Mouse (Mus musculus): ENCODE data around the gene Spata20.

The Spata20 gene

DNA sequence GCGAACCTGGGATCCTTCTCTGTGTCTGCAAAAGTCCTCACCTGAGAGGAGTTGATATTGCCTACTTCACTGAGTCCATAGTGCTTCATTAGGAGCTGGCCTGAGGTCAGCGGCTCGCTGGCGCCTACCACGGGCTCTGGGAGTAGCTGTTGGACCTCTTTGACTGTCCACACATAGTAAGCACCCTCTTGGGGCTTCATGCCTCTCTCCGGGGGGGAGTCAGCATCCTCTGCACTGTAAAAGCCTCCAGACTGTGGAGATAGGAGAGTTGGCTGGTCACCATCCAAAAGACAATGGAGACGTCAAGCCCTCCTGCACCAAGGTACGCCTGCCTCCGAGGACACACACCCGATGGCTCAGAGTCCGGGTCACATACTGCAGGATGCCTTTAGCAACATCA lies 3.2 kb downstream of the Spata20 start:
- no peak for DNase-seq (ENCODE audit: low spot score)

DNA sequence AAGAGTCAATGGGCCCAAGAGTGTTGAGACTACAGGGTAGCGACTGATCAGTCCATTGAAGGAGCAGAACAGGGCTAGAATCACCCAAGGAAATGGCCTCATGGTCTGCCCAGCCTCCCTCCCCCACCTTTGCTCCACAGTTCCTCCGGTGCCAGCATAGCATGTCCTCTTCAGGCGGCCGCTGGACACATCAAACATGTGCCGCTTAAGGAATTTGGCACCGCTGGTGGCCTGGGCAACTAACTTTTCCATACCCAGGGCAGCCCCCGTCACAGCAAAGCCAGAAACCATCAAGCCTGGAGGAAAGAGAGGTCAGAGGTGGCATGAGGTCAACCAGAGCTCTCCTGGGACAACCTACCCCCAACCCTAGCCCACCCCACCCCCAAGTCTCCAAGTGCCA lies 4.0 kb downstream of the Spata20 start:
- DNase-seq (ENCODE audit: low spot score) = no peak

DNA sequence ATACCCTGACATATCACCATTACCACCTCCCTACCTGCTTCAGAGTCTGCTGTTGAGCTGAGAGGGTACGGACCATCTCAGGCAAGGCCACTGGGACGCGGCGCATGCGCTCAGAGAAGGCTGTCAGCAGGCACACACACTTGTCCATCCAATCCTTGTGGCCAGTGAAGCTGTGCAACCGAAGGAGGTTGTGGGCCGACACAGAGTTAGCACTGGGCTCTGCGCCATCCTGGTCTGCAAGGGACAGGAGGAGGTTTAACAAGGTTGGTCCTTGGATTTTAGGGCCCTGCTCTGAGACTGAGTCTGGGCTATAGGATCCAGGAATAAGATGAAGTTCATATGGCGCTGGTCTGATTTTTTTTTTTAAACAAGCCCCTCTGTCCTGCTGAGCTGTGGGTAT lies 5.6 kb downstream of the Spata20 start:
- no peak for DNase-seq (ENCODE audit: low spot score)

DNA sequence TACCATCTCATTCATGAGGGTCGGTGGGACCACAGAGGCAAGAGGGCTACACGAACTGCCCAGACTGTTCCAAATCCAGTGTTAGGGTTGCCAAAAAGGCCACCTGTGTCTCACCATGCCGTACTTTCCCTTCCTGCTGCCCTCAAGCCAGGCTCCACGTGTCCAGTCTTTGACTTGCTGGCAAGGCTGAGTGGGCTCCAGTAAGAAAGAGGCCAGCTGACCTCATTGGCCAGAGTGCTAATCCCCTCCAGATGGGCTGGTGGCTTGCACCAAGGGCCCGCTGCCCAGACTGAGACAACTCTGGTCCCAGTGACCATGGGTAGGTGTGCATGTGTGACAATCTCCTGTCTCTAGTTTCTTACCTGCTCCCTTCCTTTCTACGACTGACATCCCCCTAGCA lies 8.3 kb downstream of the Spata20 start:
- DNase-seq (ENCODE audit: low spot score) = no peak

DNA sequence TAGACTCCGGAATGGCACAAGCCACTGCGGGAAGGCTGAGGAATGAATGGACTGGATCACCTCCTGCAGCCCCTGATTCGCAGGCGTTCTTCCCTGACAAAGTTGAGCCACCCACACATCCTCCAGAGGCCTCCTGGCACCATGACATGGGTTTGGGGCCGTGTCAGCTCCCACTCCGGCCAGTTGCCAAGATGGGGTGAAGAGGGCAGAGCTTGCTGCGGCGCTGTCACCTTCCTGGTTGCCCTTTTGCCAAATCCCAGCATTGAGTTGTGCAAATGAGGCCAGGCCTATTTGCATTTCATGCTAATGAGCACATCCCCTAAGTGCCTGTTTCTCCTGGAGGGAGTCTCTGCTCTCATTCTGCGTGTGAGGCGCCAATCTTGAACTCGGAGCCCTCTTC lies 10.3 kb downstream of the Spata20 start:
- no peak for DNase-seq (ENCODE audit: low spot score)

DNA sequence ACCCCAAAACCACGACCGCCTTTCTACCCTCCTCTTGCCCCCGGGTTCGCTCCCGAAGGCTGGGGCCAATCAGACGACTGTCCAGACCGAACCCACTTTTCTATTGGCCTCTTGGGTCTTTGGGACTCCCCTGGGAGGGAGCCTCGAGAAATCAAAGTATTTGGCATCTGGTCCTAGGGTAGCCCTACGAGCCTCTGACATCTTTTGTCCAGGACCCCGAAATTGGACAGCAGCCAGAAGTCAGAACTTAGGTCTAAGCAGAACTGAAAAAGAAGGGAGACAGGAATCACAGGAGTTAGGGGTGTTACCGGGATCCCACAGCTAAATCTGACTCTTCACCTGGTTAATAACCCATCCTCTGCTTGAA lies 11.5 kb downstream of the Spata20 start:
- DNase-seq (ENCODE audit: low spot score) = no peak

DNA sequence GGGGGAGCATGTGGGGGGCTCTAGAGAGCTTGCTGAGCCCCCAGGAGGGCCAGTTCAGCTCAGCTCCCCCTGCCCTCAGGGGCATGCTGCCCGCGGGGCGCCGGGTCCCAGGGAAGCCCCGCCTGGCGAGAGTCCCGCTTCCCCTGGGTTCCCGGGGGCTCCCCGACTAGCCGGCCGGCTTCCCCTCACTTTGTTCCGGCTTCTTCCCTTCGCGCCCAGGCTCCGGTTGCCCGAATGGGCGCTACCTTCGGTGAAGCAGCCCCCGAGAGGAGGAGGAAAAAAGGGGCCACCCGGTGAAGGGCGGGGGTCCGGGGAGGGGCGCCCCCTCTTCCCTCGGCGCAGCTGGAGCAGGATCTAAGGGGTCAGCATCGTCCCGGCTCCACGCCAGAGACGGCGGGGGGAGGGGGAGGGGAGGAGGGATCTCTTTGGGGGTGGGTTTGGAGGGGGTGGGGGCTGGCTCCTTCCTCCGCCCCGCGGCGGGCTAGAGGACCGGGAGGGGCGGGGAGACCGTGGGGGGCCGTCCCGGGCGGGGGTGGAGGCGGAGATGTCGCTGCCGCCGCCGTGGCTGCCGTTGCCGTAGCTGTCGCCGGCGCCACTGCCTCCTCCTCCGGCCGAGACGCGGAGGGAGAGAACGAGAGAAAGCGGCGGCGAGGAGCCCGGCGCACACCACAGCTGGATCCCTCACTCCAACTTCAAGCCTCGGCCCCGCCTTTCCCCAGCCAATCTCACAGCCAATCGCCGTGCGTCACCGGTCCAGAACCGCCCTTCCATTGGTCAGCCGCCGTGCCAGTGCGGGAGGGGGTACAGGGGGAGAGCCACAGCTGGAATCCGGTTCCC lies 12.1 kb downstream of the Spata20 start, which contains the start of gene Cacna1g:
Gene Cacna1g (minus strand): TSS at position 492 of the 837 bp plus-strand sequence.
- DNase-seq (ENCODE audit: low spot score) = peak; percentile 48

DNA sequence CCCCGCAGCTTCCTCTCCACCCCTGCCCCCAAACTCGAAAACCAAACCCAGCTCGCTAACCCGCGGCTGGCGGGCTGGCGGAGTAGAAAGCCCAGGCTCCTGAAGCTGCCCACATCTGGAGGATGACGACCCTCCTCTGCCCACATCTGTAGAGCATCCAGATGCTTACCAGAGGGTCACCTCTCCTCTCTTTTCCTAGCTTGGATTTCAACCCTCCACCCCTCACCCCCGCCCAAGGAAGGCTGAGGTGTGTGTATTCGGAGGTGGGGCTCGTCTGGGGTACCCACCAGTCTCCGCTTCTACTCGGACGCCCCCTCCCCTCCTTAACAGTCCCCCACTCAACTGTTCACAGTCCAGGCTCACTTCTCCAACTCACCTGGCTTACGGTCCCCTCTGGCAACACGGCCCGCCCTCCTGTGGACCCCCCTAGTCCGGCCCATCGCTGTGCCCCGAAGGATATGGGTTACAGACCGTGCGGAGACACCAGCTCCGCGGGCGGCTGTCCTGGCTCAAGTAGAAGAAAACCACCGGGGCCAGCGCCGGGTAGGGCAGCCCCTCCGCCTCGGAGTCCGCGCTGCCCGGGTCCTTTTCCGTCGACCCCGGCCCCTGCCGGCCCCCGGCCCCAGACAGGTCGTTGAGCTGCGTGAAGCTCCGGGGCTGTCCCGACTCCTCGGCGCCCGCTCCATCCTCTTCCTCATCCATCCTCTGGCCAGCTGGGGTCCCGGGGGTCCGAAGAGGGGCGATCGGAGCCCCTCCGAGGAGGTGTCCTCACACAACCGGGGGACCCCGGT lies 12.9 kb downstream of the Spata20 start:
- no peak for DNase-seq (ENCODE audit: low spot score)

DNA sequence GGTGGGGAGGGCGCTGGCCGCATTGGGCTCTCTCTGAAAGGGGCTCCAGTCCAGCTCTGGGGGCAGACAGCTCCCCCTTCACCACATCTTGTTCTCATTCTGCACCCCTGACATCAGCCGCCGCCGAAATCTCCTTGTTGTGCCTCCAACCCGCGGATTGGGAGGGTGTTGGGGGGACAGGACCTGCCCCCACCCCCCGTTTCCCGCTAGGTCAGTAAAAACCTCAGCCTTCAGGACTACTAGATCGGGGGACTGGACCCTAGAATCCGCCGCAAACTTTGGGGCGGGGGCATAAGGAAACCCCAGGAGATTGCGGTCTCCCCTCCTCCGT lies 13.4 kb downstream of the Spata20 start:
- DNase-seq (ENCODE audit: low spot score) = no peak

DNA sequence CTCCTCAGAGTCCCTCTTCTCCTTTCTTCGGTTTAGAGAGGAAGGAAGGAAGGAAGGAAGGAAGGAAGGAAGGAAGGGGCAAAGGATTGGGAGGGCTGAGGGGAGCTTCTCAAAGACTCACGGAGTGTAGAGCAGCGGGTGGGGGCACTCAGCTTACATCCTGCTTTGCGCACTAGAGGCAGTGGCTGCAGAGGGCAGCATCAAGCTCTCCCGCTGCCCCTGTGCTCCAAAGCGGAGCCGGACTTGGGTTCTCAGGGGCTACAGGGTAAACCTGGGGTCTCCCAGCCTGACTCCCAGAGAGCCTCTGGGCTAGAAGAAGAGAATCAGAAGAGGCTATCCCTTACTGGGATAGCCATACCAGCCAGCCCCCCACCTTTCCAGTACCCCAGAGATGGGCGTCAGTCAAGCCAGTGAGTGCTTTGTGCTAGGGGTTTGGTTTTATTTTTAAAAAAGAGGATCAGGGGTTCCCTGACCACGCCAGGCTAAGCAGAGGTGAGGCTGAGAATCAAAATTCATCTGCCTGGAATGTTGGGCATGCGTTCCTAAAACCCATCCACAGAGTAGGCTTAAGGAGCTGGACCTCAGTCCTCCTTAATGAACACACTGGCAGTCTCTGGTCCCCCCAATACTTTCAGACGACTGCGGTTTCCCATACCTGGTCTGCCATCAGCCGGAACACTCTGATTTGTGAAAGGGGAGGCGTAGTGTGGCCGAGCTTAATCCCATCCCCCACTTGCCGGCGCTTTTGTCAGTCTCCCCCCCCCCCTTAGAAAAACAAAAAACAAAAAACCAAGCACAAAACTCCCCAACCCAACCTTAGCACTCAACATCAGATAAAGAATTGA lies 14.0 kb downstream of the Spata20 start:
- no peak for DNase-seq (ENCODE audit: low spot score)

DNA sequence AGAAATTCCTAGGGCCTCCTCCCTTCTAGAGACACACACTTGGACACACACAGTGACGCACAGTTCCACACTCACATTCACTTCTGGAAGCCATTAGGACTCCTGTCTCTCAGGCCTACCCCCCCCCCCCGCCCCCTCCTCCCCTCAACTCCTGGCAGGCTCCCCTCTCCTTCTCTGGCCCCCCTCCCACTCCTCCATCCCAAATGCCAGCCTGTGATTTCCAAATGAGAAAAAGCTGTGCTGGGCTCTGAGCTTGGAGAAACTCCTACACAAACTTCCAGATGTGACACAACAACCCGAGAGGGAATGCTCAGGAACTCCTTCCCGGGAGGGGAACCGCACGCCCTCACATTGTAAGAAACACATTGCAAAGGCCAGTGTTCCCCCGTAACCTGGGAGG lies 15.6 kb downstream of the Spata20 start:
- DNase-seq (ENCODE audit: low spot score) = no peak

DNA sequence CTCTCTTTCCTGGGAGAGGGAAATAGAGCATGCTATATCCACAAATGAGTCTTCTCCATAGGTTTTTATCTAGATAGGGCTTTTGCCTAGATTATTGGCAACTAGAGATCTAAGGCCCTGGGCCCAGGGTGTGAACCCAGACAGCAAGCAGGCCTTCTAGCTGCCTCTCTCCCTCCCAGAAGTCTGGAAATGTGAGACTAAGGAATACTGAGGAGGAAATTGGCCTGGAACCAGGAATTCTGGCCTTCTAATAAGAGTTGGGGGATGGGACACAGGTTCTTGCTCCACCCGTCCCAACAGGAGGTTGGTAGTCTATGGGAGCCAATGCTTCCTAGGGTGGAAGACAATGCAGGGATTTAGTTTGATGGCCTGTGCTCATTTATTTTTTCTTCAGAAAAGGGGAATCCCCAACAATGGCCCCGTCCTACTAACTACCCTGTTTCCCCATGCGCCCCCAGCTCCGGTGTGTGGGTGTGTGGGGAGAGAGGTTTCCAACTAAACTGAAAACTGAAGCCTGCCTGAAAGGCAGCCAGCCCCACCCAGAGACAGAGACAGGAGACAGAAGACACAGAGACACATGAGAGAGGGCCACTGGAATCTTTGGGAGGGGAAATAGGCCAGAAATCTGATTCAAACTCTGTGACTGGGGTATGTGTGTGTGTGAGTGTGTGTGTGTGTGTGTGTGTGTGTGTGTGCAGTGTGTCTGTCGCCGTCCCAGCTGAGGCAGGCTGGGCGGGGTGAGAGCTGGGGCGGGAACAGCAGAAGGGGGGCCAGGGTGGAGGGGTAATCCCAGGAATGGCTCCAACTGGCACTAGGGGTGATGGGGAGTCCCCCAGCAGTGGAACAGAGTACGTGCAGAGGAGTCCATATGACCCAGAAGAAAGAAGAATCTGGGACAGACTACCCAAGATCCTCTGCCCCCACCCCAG lies 16.6 kb downstream of the Spata20 start:
- DNase-seq (ENCODE audit: low spot score) = no peak

DNA sequence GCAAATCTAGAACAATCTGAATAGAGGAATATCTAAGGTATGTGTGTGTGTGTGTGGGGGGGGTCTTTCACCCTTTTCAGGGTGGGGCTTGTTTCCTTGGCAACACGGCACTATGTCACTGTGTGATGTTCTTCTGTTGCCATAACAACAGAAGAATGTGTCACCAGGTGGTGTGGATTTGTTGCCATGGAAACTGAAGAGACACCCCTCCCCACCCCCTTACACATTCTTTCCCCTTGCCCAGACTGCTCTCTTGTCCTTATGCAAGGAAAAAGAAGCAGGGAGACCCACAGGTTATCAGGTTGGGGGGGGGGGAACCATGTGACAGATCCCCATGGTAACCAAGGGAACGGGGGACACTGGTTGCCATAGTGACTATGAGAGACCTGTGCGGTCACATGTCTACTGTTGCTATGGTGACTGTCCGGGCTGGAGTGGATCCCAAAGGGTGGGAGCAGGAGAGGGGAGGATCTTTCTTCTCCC lies 17.4 kb downstream of the Spata20 start:
- no peak for DNase-seq (ENCODE audit: low spot score)

DNA sequence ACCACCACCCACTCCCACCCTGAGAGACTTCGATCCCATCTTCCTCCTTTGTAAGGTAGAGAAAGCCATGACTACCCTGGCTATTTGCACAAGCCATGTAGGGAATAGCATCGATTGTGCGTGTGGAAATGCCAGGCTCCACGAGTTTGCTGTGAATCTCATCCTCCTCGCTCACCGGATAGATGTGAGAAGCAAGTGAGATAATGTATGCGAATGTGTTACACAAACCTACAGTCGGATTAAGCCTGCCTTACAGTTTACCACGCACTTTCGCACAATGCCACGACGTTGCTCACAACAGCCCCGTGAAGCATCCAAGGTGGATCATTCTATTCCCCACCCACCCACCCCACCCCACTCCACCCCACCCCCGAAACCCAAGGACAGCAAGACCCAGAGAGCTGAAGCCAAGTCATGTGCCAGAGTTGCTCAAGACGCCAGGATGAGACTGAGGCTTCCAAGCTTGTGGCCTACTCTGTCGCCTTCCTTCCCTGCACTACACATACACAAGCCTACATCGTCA lies 19.6 kb downstream of the Spata20 start:
- DNase-seq (ENCODE audit: low spot score) = no peak

DNA sequence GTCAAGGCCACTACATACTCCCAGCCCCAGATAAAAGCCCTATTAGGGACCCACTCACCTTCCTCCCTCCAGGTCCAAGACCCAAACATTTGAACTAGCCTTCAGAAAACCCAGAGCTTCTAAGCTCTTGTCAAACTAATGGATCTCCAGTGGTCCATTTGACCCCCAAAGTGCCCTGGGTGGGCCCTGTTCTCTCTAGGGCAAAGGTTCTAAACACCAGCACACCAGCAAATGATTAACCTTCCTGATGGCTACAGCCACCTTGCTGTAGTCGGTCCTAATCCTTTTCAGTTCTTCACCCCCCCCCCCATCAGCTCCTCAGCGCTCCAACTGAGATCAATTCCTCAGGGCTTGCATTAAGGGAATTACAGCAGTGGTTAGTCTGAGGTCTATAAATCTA lies 21.8 kb downstream of the Spata20 start:
- DNase-seq (ENCODE audit: low spot score) = no peak

DNA sequence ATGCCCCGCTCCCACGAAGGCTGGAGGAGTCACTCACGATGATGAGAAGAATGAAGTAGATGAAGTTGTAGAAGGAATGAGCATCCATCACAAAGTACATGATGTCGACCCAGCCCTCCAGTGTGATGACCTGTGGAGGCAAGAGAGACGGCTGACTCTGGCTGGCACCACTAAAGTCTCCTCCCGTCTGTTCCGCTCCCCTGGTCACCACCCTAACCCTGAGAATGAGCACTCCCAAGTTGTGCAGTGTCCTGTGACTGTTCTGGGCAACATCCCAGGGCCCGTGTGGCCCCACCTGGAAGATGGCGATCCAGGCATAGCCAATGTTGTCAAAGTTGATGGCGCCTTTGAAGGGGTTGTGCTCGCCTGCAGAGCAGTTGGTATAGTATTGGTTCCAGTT lies 24.1 kb downstream of the Spata20 start:
- DNase-seq (ENCODE audit: low spot score) = no peak

DNA sequence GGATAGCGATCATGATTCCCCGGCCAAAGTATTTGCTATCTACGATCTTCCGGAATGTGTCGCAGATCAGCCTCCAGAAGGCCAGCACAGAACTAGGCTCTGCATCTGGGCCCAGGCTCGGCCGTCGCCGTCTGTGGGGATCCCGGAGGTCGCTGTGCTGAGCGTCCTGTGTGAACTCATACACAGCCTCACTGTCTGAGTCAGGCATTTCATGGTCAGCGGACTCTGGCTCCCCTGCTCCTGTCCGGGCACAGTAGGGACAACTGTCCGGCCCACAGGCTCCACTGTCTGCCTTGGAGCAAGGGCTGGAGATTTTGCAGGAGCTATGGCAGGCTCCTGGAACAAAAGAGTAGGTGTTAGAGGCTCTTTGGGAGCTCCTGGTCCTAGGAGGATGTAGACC lies 29.0 kb downstream of the Spata20 start:
- no peak for DNase-seq (ENCODE audit: low spot score)

DNA sequence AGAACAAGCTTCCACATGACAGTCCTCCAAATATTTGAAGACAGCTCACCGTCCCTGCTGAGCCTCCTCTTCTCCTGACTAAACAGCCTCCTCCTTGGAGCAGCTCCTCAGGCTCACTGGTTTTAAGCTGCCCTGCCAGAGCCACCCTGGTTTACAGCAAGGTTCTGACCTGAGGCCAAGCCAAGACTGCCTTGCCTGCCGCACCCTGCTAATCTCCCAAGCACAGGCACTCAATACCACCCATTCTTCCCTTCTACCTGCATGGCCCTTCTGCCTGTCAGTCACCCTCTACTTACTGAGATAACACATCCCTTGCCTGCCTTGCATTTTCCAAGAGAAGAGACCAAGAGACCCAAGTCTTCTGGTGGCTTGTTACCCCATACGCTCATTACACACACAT lies 29.6 kb downstream of the Spata20 start:
- peak; percentile 62 for DNase-seq (ENCODE audit: low spot score)

DNA sequence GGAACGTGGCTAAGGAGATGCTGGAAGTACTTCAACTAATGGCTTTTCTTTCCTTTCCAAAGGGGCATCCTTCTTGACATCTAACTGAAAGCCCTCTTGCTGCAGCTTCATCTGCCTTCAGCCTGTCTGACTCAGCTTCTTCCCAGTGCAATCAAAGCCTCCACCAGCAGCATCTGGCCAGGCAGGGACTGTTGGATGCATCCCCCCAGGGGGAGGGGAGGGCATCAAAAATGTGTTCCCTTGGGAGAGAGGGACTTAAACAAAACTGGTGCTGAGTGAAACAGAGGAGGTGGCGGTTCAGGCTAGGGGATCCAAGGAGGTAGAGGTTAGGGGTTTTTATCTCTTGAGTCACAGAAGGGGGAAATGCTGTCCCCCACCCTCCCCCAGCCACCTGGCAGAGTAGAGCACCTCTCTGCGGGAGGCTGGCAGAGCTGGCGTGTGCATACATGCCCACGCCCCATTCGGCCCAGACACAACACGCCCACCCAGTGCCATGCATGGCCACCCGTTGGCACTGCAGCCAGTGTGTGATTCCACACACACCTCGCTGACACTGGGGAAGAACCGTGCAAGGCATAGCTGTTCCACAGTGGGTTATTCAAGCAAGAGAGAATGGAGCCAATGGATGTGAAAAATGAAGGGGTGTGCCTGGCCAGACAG lies 30.7 kb downstream of the Spata20 start:
- DNase-seq (ENCODE audit: low spot score) = no peak

DNA sequence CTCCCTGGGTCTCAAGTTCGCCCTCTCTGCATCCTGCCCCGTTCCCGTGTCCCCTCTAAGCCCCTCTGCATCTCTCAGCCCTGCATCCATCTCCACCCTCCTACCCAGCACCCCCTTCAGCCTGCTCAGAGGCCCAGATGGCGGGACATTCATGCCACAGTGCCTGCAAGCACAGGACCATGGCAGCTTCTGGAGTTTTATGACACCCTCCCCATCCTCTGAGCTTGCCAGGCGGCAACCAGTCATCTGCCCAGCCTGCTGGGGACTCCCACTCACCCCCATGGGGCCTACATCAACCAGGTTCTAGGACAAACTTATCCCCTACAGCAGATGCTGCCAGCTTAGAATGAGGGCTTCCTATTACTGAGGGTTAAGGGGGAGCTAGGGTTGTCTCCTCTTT lies 31.2 kb downstream of the Spata20 start:
- no peak for DNase-seq (ENCODE audit: low spot score)

All from c-Kit-positive CD71-positive TER-119-positive erythroid progenitor cells, embryonic 14.5 days (primary cell).